Mouse (Mus musculus): ENCODE data around the gene Olfr613. TPM values are rescaled to one million over a fixed set of nuclear protein-coding genes. Genes with fewer than 3 reads are reported as not detected.
"Not testable (repeated sequence)": the region's sequence is repeated elsewhere in the genome, so short reads cannot be mapped to it uniquely, and the experiment has no call there.

Gene Olfr613
- not detected in 2 replicates for polyA plus RNA-seq (2016; fragmentation: Nextera tagmentation; extraction: Ambion mirVana)

- Histone ChIP-seq H3K9me3 (0 out of 2 replicates have a peak, but pooled peaks cover 4% of the 10 kb centered on the region), H3K4me2 (no peak within 1 kb of the TSS), H3K27me3 (no peaks in the 10 kb centered on the region), H3K4me1 (replicated peaks) (no peaks in the 10 kb centered on the region), H3K9ac (replicated peaks) (no peak within 1 kb of the TSS), H3K27ac (no peak within 1 kb of the TSS), H3K4me3 (replicated peaks) (no peak within 1 kb of the TSS), H3K36me3 (no peaks in the 10 kb centered on the region)
- 80% methylated on average over 2 of the region's 2 CpGs for WGBS
- no peak for ATAC-seq (ENCODE audit: insufficient number of reproducible peaks, insufficient read depth, low FRiP score, low TSS enrichment, low read depth)
These were observed at the start of gene Olfr613 for GRCm38 (mm10) chr7:103547774-103548173. Gene Olfr613 (plus strand): TSS chr7:103548074.

GRCm38 (mm10) chr7:103512022-103512421 lies 35.9 kb upstream of the Olfr613 start, which contains the start of gene Olfr610:
Gene Olfr610 (minus strand): TSS chr7:103512122.
- ATAC-seq (ENCODE audit: insufficient number of reproducible peaks, insufficient read depth, low FRiP score, low TSS enrichment, low read depth): no peak
- WGBS: 81% methylated on average over 2 of the region's 2 CpGs

GRCm38 (mm10) chr7:103520746-103521145 lies 27.1 kb upstream of the Olfr613 start, which contains the start of gene Olfr611:
Gene Olfr611 (minus strand): TSS chr7:103520846.
- not testable (repeated sequence) for H3K9me3 ChIP-seq; H3K4me2 ChIP-seq; H3K4me1 ChIP-seq (replicated peaks); H3K4me3 ChIP-seq (replicated peaks); H3K9ac ChIP-seq (replicated peaks); H3K27me3 ChIP-seq; ATAC-seq (ENCODE audit: insufficient number of reproducible peaks, insufficient read depth, low FRiP score, low TSS enrichment, low read depth); H3K27ac ChIP-seq; H3K36me3 ChIP-seq
- WGBS: 71% methylated on average over 1 of the region's 1 CpGs

More at GRCm38 (mm10) chr7:103512022-103512421, 35.9 kb upstream of the Olfr613 start, which contains the start of gene Olfr610:
- Histone ChIP-seq H3K27ac (no peak within 1 kb of the TSS), H3K27me3 (no peaks in the 10 kb centered on the region), H3K4me1 (replicated peaks) (no peaks in the 10 kb centered on the region), H3K9ac (replicated peaks) (no peak within 1 kb of the TSS), H3K4me2 (no peak within 1 kb of the TSS), H3K9me3 (no peaks in the 10 kb centered on the region), H3K4me3 (replicated peaks) (no peak within 1 kb of the TSS), H3K36me3 (no peaks in the 10 kb centered on the region)

GRCm38 (mm10) chr7:103542617-103543016 lies 5.3 kb upstream of the Olfr613 start, which contains the start of gene Olfr612:
Gene Olfr612 (minus strand): TSS chr7:103542717.
- H3K4me2 ChIP-seq; H3K4me3 ChIP-seq (replicated peaks); H3K27me3 ChIP-seq; H3K4me1 ChIP-seq (replicated peaks); H3K36me3 ChIP-seq; H3K9me3 ChIP-seq; H3K9ac ChIP-seq (replicated peaks); H3K27ac ChIP-seq; ATAC-seq (ENCODE audit: insufficient number of reproducible peaks, insufficient read depth, low FRiP score, low TSS enrichment, low read depth): not testable (repeated sequence)
- 81% methylated on average over 2 of the region's 2 CpGs for WGBS

- Histone ChIP-seq H3K27ac (no peak within 1 kb of the TSS), H3K4me1 (replicated peaks) (no peaks in the 10 kb centered on the region), H3K9ac (replicated peaks) (no peak within 1 kb of the TSS), H3K27me3 (no peaks in the 10 kb centered on the region), H3K4me3 (replicated peaks) (no peak within 1 kb of the TSS), H3K9me3 (no peaks in the 10 kb centered on the region), H3K4me2 (no peak within 1 kb of the TSS), H3K36me3 (no peaks in the 10 kb centered on the region)
- WGBS: 85% methylated on average over 2 of the region's 2 CpGs
- ATAC-seq (ENCODE audit: insufficient number of reproducible peaks, insufficient read depth, low FRiP score, low TSS enrichment, low read depth): no peak
These were observed 7.9 kb downstream of the Olfr613 start, which contains the start of gene Olfr615 for GRCm38 (mm10) chr7:103555779-103556178. Gene Olfr615 (plus strand): TSS chr7:103556079.

- no peak within 1 kb of the TSS for H3K9ac ChIP-seq (replicated peaks)
- no peak for ATAC-seq (ENCODE audit: insufficient number of reproducible peaks, insufficient read depth, low FRiP score, low TSS enrichment, low read depth)
- WGBS: 71% methylated on average over 3 of the region's 3 CpGs
- H3K36me3 ChIP-seq: no peaks in the 10 kb centered on the region
- no peak within 1 kb of the TSS for H3K4me3 ChIP-seq (replicated peaks)
- H3K27ac ChIP-seq: no peak within 1 kb of the TSS
- H3K4me1 ChIP-seq (replicated peaks): no peaks in the 10 kb centered on the region
- H3K27me3 ChIP-seq: no peaks in the 10 kb centered on the region
- H3K4me2 ChIP-seq: no peak within 1 kb of the TSS
- no peaks in the 10 kb centered on the region for H3K9me3 ChIP-seq
These were observed 21.2 kb downstream of the Olfr613 start, which contains the start of gene Olfr616 for GRCm38 (mm10) chr7:103569043-103569442. Gene Olfr616 (minus strand): TSS chr7:103569143.

GRCm38 (mm10) chr7:103572761-103573160 lies 24.9 kb downstream of the Olfr613 start, which contains the start of gene Olfr617:
Gene Olfr617 (plus strand): TSS chr7:103573061.
- Histone ChIP-seq H3K27me3 (no peaks in the 10 kb centered on the region), H3K4me3 (replicated peaks) (no peak within 1 kb of the TSS), H3K9ac (replicated peaks) (no peak within 1 kb of the TSS), H3K9me3 (no peaks in the 10 kb centered on the region), H3K36me3 (no peaks in the 10 kb centered on the region), H3K4me2 (no peak within 1 kb of the TSS), H3K27ac (no peak within 1 kb of the TSS), H3K4me1 (replicated peaks) (no peaks in the 10 kb centered on the region)
- 83% methylated on average over 1 of the region's 1 CpGs for WGBS
- no peak for ATAC-seq (ENCODE audit: insufficient number of reproducible peaks, insufficient read depth, low FRiP score, low TSS enrichment, low read depth)

- no peak within 1 kb of the TSS for H3K27ac ChIP-seq
- no peak for ATAC-seq (ENCODE audit: insufficient number of reproducible peaks, insufficient read depth, low FRiP score, low TSS enrichment, low read depth)
- H3K4me1 ChIP-seq (replicated peaks): no peaks in the 10 kb centered on the region
- no peaks in the 10 kb centered on the region for H3K36me3 ChIP-seq
- WGBS: 66% methylated on average over 2 of the region's 2 CpGs
- no peak within 1 kb of the TSS for H3K4me2 ChIP-seq
- no peak within 1 kb of the TSS for H3K4me3 ChIP-seq (replicated peaks)
- no peaks in the 10 kb centered on the region for H3K27me3 ChIP-seq
- H3K9ac ChIP-seq (replicated peaks): no peak within 1 kb of the TSS
- no peaks in the 10 kb centered on the region for H3K9me3 ChIP-seq
These were observed 41.9 kb downstream of the Olfr613 start, which contains the start of gene Olfr618 for GRCm38 (mm10) chr7:103589803-103590202. Gene Olfr618 (plus strand): TSS chr7:103590103.

GRCm38 (mm10) chr7:103600275-103600674 lies 52.4 kb downstream of the Olfr613 start, which contains the start of gene Olfr619:
Gene Olfr619 (plus strand): TSS chr7:103600575.
- Histone ChIP-seq H3K4me3 (replicated peaks) (no peak within 1 kb of the TSS), H3K4me1 (replicated peaks) (no peaks in the 10 kb centered on the region), H3K27ac (no peak within 1 kb of the TSS), H3K4me2 (no peak within 1 kb of the TSS), H3K36me3 (no peaks in the 10 kb centered on the region), H3K27me3 (no peaks in the 10 kb centered on the region), H3K9me3 (no peaks in the 10 kb centered on the region), H3K9ac (replicated peaks) (no peak within 1 kb of the TSS)
- ATAC-seq (ENCODE audit: insufficient number of reproducible peaks, insufficient read depth, low FRiP score, low TSS enrichment, low read depth): no peak

Small RNA genes within 50 kb of the gene (microRNA-seq; reads per million reads assigned to microRNA genes)
- gene Gm26506: not detected

Other genes with a start within 250 kb of the Olfr613 start
- gene Olfr596, start 242.4 kb upstream of the Olfr613 start, polyA plus RNA-seq (2016; fragmentation: Nextera tagmentation; extraction: Ambion mirVana): not detected in 2 replicates
- not detected in 2 replicates for gene Olfr597, start 231.8 kb upstream of the Olfr613 start, polyA plus RNA-seq (2016; fragmentation: Nextera tagmentation; extraction: Ambion mirVana)
- not detected in 2 replicates for gene Olfr598, start 224.5 kb upstream of the Olfr613 start, polyA plus RNA-seq (2016; fragmentation: Nextera tagmentation; extraction: Ambion mirVana)
- gene Olfr599, start 212.2 kb upstream of the Olfr613 start, polyA plus RNA-seq (2016; fragmentation: Nextera tagmentation; extraction: Ambion mirVana): not detected in 2 replicates
- not detected in 2 replicates for gene Olfr600, start 198.4 kb upstream of the Olfr613 start, polyA plus RNA-seq (2016; fragmentation: Nextera tagmentation; extraction: Ambion mirVana)
- gene Olfr601, start 185.4 kb upstream of the Olfr613 start, polyA plus RNA-seq (2016; fragmentation: Nextera tagmentation; extraction: Ambion mirVana): not detected in 2 replicates
- not detected in 2 replicates for gene Olfr603, start 161.9 kb upstream of the Olfr613 start, polyA plus RNA-seq (2016; fragmentation: Nextera tagmentation; extraction: Ambion mirVana)
- not detected in 2 replicates for gene Usp17lc, start 133.0 kb upstream of the Olfr613 start, polyA plus RNA-seq (2016; fragmentation: Nextera tagmentation; extraction: Ambion mirVana)
- gene Olfr605, start 102.6 kb upstream of the Olfr613 start, polyA plus RNA-seq (2016; fragmentation: Nextera tagmentation; extraction: Ambion mirVana): not detected in 2 replicates
- gene Olfr606, start 99.0 kb upstream of the Olfr613 start, polyA plus RNA-seq (2016; fragmentation: Nextera tagmentation; extraction: Ambion mirVana): not detected in 2 replicates
- not detected in 2 replicates for gene Olfr607, start 83.9 kb upstream of the Olfr613 start, polyA plus RNA-seq (2016; fragmentation: Nextera tagmentation; extraction: Ambion mirVana)
- not detected in 2 replicates for gene Olfr608, start 78.2 kb upstream of the Olfr613 start, polyA plus RNA-seq (2016; fragmentation: Nextera tagmentation; extraction: Ambion mirVana)
- not detected in 2 replicates for gene Olfr609, start 50.0 kb upstream of the Olfr613 start, polyA plus RNA-seq (2016; fragmentation: Nextera tagmentation; extraction: Ambion mirVana)
- gene Olfr610, start 36.0 kb upstream of the Olfr613 start, polyA plus RNA-seq (2016; fragmentation: Nextera tagmentation; extraction: Ambion mirVana): not detected in 2 replicates
- not detected in 2 replicates for gene Olfr611, start 27.2 kb upstream of the Olfr613 start, polyA plus RNA-seq (2016; fragmentation: Nextera tagmentation; extraction: Ambion mirVana)
- gene Olfr612, start 5.4 kb upstream of the Olfr613 start, polyA plus RNA-seq (2016; fragmentation: Nextera tagmentation; extraction: Ambion mirVana): not detected in 2 replicates
- gene Olfr615, start 8.0 kb downstream of the Olfr613 start, polyA plus RNA-seq (2016; fragmentation: Nextera tagmentation; extraction: Ambion mirVana): not detected in 2 replicates
- not detected in 2 replicates for gene Olfr616, start 21.1 kb downstream of the Olfr613 start, polyA plus RNA-seq (2016; fragmentation: Nextera tagmentation; extraction: Ambion mirVana)
- not detected in 2 replicates for gene Olfr617, start 25.0 kb downstream of the Olfr613 start, polyA plus RNA-seq (2016; fragmentation: Nextera tagmentation; extraction: Ambion mirVana)
- gene Olfr618, start 42.0 kb downstream of the Olfr613 start, polyA plus RNA-seq (2016; fragmentation: Nextera tagmentation; extraction: Ambion mirVana): not detected in 2 replicates
- not detected in 2 replicates for gene Olfr619, start 52.5 kb downstream of the Olfr613 start, polyA plus RNA-seq (2016; fragmentation: Nextera tagmentation; extraction: Ambion mirVana)
- gene Olfr620, start 64.5 kb downstream of the Olfr613 start, polyA plus RNA-seq (2016; fragmentation: Nextera tagmentation; extraction: Ambion mirVana): not detected in 2 replicates
- not detected in 2 replicates for gene Olfr622, start 94.6 kb downstream of the Olfr613 start, polyA plus RNA-seq (2016; fragmentation: Nextera tagmentation; extraction: Ambion mirVana)
- gene Olfr623, start 115.6 kb downstream of the Olfr613 start, polyA plus RNA-seq (2016; fragmentation: Nextera tagmentation; extraction: Ambion mirVana): not detected in 2 replicates
- gene Olfr624, start 123.1 kb downstream of the Olfr613 start, polyA plus RNA-seq (2016; fragmentation: Nextera tagmentation; extraction: Ambion mirVana): 0.06 and 0.11 TPM in 2 replicates
- not detected in 2 replicates for gene Olfr625-ps1, start 134.6 kb downstream of the Olfr613 start, polyA plus RNA-seq (2016; fragmentation: Nextera tagmentation; extraction: Ambion mirVana)
- not detected in 2 replicates for gene Olfr243, start 166.6 kb downstream of the Olfr613 start, polyA plus RNA-seq (2016; fragmentation: Nextera tagmentation; extraction: Ambion mirVana)
- gene Olfr628, start 182.3 kb downstream of the Olfr613 start, polyA plus RNA-seq (2016; fragmentation: Nextera tagmentation; extraction: Ambion mirVana): not detected in 2 replicates
- not detected in 2 replicates for gene Olfr629, start 196.9 kb downstream of the Olfr613 start, polyA plus RNA-seq (2016; fragmentation: Nextera tagmentation; extraction: Ambion mirVana)
- not detected in 2 replicates for gene Olfr630, start 209.3 kb downstream of the Olfr613 start, polyA plus RNA-seq (2016; fragmentation: Nextera tagmentation; extraction: Ambion mirVana)
- not detected in 2 replicates for gene Olfr69, start 223.5 kb downstream of the Olfr613 start, polyA plus RNA-seq (2016; fragmentation: Nextera tagmentation; extraction: Ambion mirVana)
- not detected in 2 replicates for gene Olfr68, start 231.6 kb downstream of the Olfr613 start, polyA plus RNA-seq (2016; fragmentation: Nextera tagmentation; extraction: Ambion mirVana)
- gene Olfr67, start 243.7 kb downstream of the Olfr613 start, polyA plus RNA-seq (2016; fragmentation: Nextera tagmentation; extraction: Ambion mirVana): not detected in 2 replicates

Measured in limb, embryonic 12.5 days (tissue).